Mouse (Mus musculus) limb, embryonic 12.5 days (tissue): ENCODE data around the gene Efnb2. TPM values are rescaled to one million over a fixed set of nuclear protein-coding genes. Genes with fewer than 3 reads are reported as not detected.
A peak's percentile ranks its signal among the peaks of the same experiment; 100 is the strongest.

Experiments used
- ATAC-seq: fragments of 200-750 bp; cut with Nextera tagmentation; 2 replicates; pipeline ENCODE4 v1.8.0; 2017; ENCODE audit warnings: low read depth, moderate TSS enrichment; ENCODE audit not compliant: insufficient number of reproducible peaks, insufficient read depth, low FRiP score, low TSS enrichment
- H3K27ac ChIP-seq: fragments of 300-500 bp; sonication (generic); 2 replicates; pipeline ENCODE4 v1.5.1; 2016; ENCODE audit warnings: mild to moderate bottlenecking, moderate library complexity
- H3K27me3 ChIP-seq: fragments of 300-500 bp; sonication (generic); 2 replicates; pipeline ENCODE4 v1.6.1; 2016; ENCODE audit warnings: mild to moderate bottlenecking, moderate library complexity
- H3K36me3 ChIP-seq: fragments of 300-500 bp; sonication (generic); 2 replicates; pipeline ENCODE4 v1.6.1; 2016; ENCODE audit warnings: mild to moderate bottlenecking, moderate library complexity
- H3K4me1 ChIP-seq: fragments of 300-500 bp; sonication (generic); replicated peaks from 2 replicates; pipeline ENCODE4 v1.6.1; 2016
- H3K4me2 ChIP-seq: fragments of 300-500 bp; sonication (generic); 2 replicates; pipeline ENCODE4 v1.6.1; 2016; ENCODE audit warnings: mild to moderate bottlenecking, moderate library complexity
- H3K4me3 ChIP-seq: fragments of 300-500 bp; sonication (generic); replicated peaks from 2 replicates; pipeline ENCODE4 v1.5.1; 2016; ENCODE audit warnings: mild to moderate bottlenecking
- H3K9ac ChIP-seq: fragments of 300-500 bp; sonication (generic); replicated peaks from 2 replicates; pipeline ENCODE4 v1.6.1; 2016; ENCODE audit warnings: mild to moderate bottlenecking, moderate library complexity
- H3K9me3 ChIP-seq: fragments of 300-500 bp; sonication (generic); 2 replicates; pipeline ENCODE4 v1.6.1; 2016; ENCODE audit warnings: mild to moderate bottlenecking, moderate library complexity
- WGBS: fragments of 180-500 bp; shearing (Covaris S2); methylation state at CpG from one replicate; pipeline ENCODE4 v1.1.7; 2016; 5-methylcytosine and 5-hydroxymethylcytosine counted together
- polyA plus RNA-seq: library from polyadenylated mRNA; unstranded; fragments of >200 nt; fragmentation: Nextera tagmentation; extraction: Ambion mirVana; gene quantifications from 2 replicates; pipeline ENCODE4 v1.2.1, GENCODE M21; 2016

Gene Efnb2
- polyA plus RNA-seq, 1 experiment from 2014 or later = 32.4 TPM

- WGBS = 76% methylated on average over 7 of the region's 7 CpGs
- Histone ChIP-seq H3K27me3 (no peaks in the 10 kb centered on the region), H3K27ac (no peak overlapping the region), H3K4me2 (no peak overlapping the region), H3K9ac (no peak overlapping the region), H3K4me3 (no peak overlapping the region), H3K4me1 (no peaks in the 10 kb centered on the region), H3K36me3 (peaks cover 52% of the 10 kb centered on the region), H3K9me3 (no peaks in the 10 kb centered on the region)
- no peak for ATAC-seq
Observed at GRCm38 (mm10) chr8:8631394-8631793, 29.6 kb downstream of the Efnb2 start.

DNA sequence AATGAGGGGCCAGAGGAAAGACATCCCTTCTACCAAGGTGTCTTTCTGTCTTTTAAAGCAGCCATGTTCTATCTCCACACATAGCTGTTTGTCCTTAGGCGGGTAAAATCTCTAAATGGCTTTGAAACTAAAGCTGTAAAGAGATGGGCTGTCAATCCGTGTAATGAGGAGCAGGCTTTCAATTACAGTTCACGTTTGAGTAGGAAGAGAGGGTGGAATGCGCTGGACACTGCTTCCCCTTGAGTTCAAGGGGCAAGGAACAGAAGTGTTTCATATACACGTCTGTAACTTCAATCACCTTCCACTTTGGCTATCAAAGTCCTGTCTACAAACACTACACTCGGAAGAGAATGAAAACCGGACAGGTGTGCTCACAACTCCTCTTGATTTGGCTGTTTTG, 37.0 kb downstream of the Efnb2 start:
- no peak overlapping the region for H3K9ac ChIP-seq
- peaks cover 26% of the 10 kb centered on the region for H3K4me1 ChIP-seq
- H3K4me3 ChIP-seq = no peak overlapping the region
- no peak overlapping the region for H3K4me2 ChIP-seq
- peaks cover 55% of the 10 kb centered on the region for H3K36me3 ChIP-seq
- H3K9me3 ChIP-seq = no peaks in the 10 kb centered on the region
- ATAC-seq = no peak
- no peak overlapping the region for H3K27ac ChIP-seq
- no peaks in the 10 kb centered on the region for H3K27me3 ChIP-seq
- WGBS = 14% methylated on average over 7 of the region's 7 CpGs

DNA sequence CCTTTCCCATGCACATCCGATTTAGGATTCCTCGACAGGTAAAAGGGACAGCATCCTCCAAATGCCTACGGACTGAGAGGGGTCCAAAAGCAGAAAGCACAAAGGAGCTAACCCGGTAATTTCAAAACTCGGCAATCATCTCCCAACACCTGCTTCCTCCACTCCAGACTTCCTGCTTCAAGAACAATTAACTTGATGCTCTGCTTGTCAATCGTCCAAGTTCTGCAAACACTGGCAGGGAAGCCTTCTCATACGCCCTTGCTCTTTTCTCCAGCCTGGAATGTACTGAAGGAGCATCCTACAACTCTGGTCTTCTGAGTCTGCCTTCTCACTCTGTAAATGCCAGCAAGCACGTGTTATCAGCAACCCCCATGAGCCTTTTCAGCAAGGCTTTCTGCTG, 37.6 kb downstream of the Efnb2 start:
- Histone ChIP-seq H3K4me2 (no peak overlapping the region), H3K9ac (no peak overlapping the region), H3K9me3 (no peaks in the 10 kb centered on the region), H3K27me3 (no peaks in the 10 kb centered on the region), H3K36me3 (peaks cover 55% of the 10 kb centered on the region), H3K27ac (no peak overlapping the region), H3K4me1 (peaks cover 31% of the 10 kb centered on the region), H3K4me3 (no peak overlapping the region)
- ATAC-seq = no peak
- 50% methylated on average over 8 of the region's 8 CpGs for WGBS

DNA sequence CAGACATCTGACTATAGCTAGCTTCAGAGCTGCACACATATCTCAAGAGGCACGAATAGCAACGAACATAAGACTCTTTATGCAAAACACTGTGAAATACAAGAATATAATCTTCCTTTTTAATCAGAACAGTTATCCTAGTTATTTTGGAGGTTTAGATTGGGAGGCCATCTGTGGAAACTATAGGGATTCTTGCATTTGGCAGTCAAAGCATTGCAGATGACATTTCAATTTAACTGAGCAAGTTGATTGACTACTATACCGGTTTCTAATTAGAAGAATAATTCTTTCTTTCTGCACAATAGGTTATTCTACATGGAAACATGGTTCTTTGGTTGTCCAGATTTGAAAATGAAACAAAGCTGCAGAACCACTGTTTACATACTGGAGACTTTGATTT, 38.6 kb downstream of the Efnb2 start:
- ATAC-seq = no peak
- H3K4me1 ChIP-seq = peaks cover 31% of the 10 kb centered on the region
- H3K9me3 ChIP-seq = no peaks in the 10 kb centered on the region
- H3K4me3 ChIP-seq = no peak overlapping the region
- peaks cover 53% of the 10 kb centered on the region for H3K36me3 ChIP-seq
- no peak overlapping the region for H3K4me2 ChIP-seq
- H3K9ac ChIP-seq = no peak overlapping the region
- 94% methylated on average over 3 of the region's 3 CpGs for WGBS
- no peaks in the 10 kb centered on the region for H3K27me3 ChIP-seq
- H3K27ac ChIP-seq = no peak overlapping the region

GRCm38 (mm10) chr8:8622031-8622430, 39.0 kb downstream of the Efnb2 start:
- ATAC-seq = no peak
- peaks cover 53% of the 10 kb centered on the region for H3K36me3 ChIP-seq
- H3K4me3 ChIP-seq = no peak overlapping the region
- no peak overlapping the region for H3K4me2 ChIP-seq
- H3K4me1 ChIP-seq = peaks cover 32% of the 10 kb centered on the region
- H3K27ac ChIP-seq = no peak overlapping the region
- no peaks in the 10 kb centered on the region for H3K9me3 ChIP-seq
- no peak overlapping the region for H3K9ac ChIP-seq
- 86% methylated on average over 12 of the region's 12 CpGs for WGBS
- no peaks in the 10 kb centered on the region for H3K27me3 ChIP-seq

DNA sequence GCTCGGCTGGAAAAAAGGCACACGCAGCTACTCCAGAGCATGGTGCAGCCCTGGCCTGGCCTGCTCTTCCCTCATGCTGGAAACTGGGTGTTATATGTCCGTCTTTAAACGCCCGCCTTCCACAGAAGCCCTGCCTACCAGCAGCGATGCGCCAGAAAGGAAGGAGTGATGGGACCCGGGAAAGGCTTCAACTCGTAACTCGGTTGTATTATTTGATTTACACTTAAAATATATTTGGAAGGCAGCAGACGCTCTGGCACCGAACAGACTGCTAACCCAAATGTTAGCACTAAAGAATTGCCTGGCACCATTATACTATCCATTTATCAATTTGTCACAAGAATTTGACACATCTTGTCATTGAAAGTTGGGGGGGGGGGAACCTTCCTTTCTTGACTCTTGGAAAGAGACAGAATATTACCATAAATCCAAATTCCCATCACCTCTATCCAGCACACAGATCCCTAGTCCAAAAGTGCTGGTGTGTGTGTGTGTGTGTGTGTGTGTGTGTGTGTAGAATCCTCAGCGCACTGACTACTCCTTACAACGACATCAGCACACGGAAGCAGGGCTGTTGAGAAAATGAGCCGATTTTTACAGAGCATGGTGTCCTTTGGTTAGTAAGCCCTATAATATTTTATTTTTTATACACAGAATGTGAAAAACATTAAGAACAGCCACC, 39.7 kb downstream of the Efnb2 start:
- H3K4me1 ChIP-seq = peaks cover 38% of the 10 kb centered on the region

GRCm38 (mm10) chr8:8620536-8620935, 40.5 kb downstream of the Efnb2 start:
- Histone ChIP-seq H3K4me1 (peaks cover 41% of the 10 kb centered on the region), H3K4me2 (no peak overlapping the region), H3K4me3 (no peak overlapping the region), H3K9ac (no peak overlapping the region), H3K27me3 (no peaks in the 10 kb centered on the region), H3K36me3 (peaks cover 51% of the 10 kb centered on the region), H3K9me3 (no peaks in the 10 kb centered on the region), H3K27ac (peak overlapping the region; percentile 79)
- 92% methylated on average over 21 of the region's 21 CpGs for WGBS
- 0 out of 2 replicates have a peak, but pooled peaks have one; percentile 20 for ATAC-seq

More for the DNA sequence above, 39.7 kb downstream of the Efnb2 start:
- Histone ChIP-seq H3K36me3 (peaks cover 56% of the 10 kb centered on the region), H3K9me3 (no peaks in the 10 kb centered on the region), H3K9ac (no peak overlapping the region), H3K27ac (no peak overlapping the region), H3K27me3 (no peaks in the 10 kb centered on the region), H3K4me2 (no peak overlapping the region), H3K4me3 (no peak overlapping the region)
- 87% methylated on average over 16 of the region's 16 CpGs for whole genome bisulfite sequencing
- ATAC-seq = no peak

DNA sequence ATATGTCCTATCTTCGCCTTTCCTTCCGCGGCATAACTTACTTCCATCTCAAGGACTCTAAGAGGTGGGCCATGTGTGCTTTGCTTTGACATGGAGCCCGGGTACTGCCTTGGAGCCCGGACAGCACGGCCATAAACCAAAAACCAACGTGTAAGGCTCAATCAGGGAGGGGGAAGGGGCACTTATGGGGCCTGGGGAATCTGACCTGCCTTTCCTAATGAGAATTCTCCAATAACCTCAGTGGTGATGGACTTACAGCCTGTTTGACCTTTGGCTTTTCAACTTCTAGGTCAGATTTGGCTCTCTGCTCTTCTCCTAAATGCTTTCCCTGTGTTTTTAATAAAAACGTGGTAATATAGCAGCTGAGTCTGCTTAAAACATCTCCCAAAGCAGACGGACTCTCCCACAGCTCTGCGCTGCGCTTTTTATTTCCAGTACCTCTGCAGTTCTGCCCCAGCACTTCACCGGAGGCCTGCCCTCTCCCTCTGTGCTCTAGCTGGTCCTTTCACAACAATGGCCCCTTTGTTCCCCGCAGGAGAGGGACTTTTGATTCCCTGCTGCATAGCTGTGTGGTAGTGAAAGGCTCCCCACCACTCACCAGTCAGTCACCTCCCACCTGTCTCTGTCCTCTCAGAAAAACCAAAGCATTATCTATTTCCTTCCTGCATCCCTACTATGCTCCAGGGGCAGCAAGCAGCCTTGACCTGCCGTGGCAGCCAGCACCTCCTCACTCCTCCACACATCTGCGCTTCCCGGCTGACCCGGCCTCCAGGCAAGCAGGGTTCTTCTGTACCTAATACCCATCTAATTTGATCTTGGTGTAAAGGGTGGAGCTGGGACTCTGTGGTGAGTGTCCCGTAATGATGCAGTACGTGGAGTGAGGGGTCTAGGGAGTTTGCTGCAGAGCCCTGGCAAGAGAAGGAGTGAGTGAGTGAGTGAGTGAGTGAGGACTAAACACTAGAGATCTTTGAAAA, 41.5 kb downstream of the Efnb2 start:
- peaks cover 51% of the 10 kb centered on the region for H3K36me3 ChIP-seq

DNA sequence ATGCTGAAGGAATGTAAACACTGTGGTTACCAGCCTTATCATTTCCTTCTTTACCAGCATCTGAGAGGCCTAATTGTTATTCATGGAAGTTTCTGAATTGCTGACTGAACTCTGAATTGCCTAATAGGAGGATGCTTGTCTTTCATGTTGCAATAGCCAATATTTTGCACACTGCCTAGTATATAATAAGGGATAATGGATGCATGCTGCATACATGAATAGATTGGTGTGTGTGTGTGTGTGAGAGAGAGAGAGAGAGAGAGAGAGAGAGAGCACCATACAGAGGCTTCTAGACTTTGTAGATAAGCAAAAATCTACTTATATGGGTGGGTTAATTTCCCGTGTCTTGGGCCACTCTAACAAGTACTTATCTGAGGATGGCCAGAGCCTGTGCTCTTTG, 47.2 kb downstream of the Efnb2 start:
- no peak for ATAC-seq
- Histone ChIP-seq H3K9ac (no peak overlapping the region), H3K36me3 (peaks cover 15% of the 10 kb centered on the region), H3K27me3 (no peaks in the 10 kb centered on the region), H3K4me2 (no peak overlapping the region), H3K4me3 (no peak overlapping the region), H3K27ac (no peak overlapping the region), H3K9me3 (no peaks in the 10 kb centered on the region), H3K4me1 (peaks cover 27% of the 10 kb centered on the region)
- WGBS = 91% methylated on average over 1 of the region's 1 CpGs

More for the DNA sequence above, 41.5 kb downstream of the Efnb2 start:
- Histone ChIP-seq H3K27ac (peak overlapping the region; percentile 79), H3K4me2 (no peak overlapping the region), H3K4me3 (no peak overlapping the region), H3K27me3 (no peaks in the 10 kb centered on the region), H3K4me1 (peaks cover 41% of the 10 kb centered on the region), H3K9ac (no peak overlapping the region), H3K9me3 (no peaks in the 10 kb centered on the region)
- WGBS = 21% methylated on average over 19 of the region's 19 CpGs
- ATAC-seq = peak; percentile 80

- ATAC-seq = no peak
- Histone ChIP-seq H3K27me3 (no peaks in the 10 kb centered on the region), H3K9me3 (no peaks in the 10 kb centered on the region), H3K4me3 (no peak overlapping the region), H3K27ac (no peak overlapping the region), H3K36me3 (peaks cover 3% of the 10 kb centered on the region; the same call in 1 of the 2 replicates), H3K4me2 (no peak overlapping the region), H3K4me1 (peaks cover 23% of the 10 kb centered on the region), H3K9ac (no peak overlapping the region)
- WGBS = 84% methylated on average over 4 of the region's 4 CpGs
Observed at GRCm38 (mm10) chr8:8611928-8612327, 49.1 kb downstream of the Efnb2 start.

GRCm38 (mm10) chr8:8609791-8610190, 51.3 kb downstream of the Efnb2 start:
- H3K9me3 ChIP-seq = no peaks in the 10 kb centered on the region
- H3K27me3 ChIP-seq = 0 out of 2 replicates have a peak, but pooled peaks cover 3% of the 10 kb centered on the region
- no peak overlapping the region for H3K9ac ChIP-seq
- ATAC-seq = no peak
- peaks cover 15% of the 10 kb centered on the region for H3K4me1 ChIP-seq
- no peaks in the 10 kb centered on the region for H3K36me3 ChIP-seq
- H3K4me3 ChIP-seq = no peak overlapping the region
- H3K27ac ChIP-seq = 0 out of 2 replicates have a peak overlapping the region, but pooled peaks have one; percentile 12
- whole genome bisulfite sequencing = 11% methylated on average over 7 of the region's 7 CpGs
- H3K4me2 ChIP-seq = no peak overlapping the region
